Mouse (Mus musculus): ENCODE measurements around the gene Fam102a. TPM values are rescaled to one million over a fixed set of nuclear protein-coding genes. Genes with fewer than 3 reads are reported as not detected.

Fam102a gene
- polyA plus RNA-seq, 1 experiment from 2014 or later, result 16.9 TPM

DNA sequence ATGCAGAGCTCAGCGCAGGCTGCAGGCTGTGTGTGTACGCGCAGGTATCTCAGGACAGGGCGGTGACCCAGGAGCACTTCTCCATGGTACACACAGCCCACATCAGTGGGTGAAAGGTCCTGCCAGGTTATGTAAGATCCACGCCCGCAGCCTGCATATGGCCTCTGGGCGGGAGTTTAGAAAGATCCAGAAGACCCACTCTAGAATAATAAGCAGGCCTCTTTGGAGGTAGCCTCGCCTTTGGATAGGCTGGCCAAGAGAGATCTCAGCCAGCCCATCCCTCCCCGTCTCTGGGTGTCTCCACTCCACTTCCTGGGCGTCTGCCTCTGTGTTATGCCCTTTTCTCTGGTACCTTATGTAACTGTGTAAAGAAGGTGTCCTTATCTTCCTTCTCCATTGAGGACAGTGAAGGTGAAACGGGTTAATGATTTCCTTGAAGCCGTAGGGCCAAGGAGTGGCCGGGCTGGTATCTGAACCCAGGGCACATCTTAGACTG is 10.5 kb upstream of the Fam102a start:
- Histone ChIP-seq H3K4me3 (ENCODE audit: low read length) (no peak overlapping the region), H3K27ac (ENCODE audit: low read depth, low read length) (no peak overlapping the region), H3K36me3 (ENCODE audit: control insufficient read depth, insufficient read depth, low read length) (no peaks in the 10 kb centered on the region), H3K27me3 (ENCODE audit: control insufficient read depth, insufficient read depth, low read length) (no peaks in the 10 kb centered on the region), H3K4me1 (ENCODE audit: control insufficient read depth, insufficient read depth, low read length) (no peaks in the 10 kb centered on the region), H3K9me3 (ENCODE audit: control insufficient read depth, low read length) (no peaks in the 10 kb centered on the region), H3K4me2 (replicated peaks; ENCODE audit: low read depth, low read length) (no peak overlapping the region), H3K9ac (ENCODE audit: low read depth, low read length) (no peak overlapping the region)
- 85% methylated on average over 13 of the region's 13 CpGs for WGBS
- ATAC-seq (ENCODE audit: low FRiP score, low TSS enrichment), result no peak

DNA sequence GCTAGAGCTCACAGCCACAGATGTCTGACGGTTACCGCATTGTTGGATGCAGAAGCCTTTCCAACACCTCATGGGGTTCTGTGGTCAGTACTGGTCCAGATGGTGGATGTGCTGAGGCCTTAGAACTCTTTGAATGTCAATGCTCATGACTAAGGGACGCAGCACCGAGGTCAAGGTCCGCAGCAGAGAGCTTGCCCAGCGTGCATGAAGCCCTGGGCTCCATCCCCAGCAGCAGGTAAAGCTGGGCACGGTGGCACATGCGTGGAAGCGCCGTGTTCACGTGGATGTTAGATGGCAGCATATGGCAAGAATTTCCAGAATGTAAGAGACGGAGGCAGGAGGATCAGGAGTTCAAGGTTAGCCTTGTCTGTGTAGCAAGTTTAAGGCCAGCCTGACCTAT is 9.3 kb upstream of the Fam102a start:
- H3K4me1 ChIP-seq (ENCODE audit: control insufficient read depth, insufficient read depth, low read length), result no peaks in the 10 kb centered on the region
- no peaks in the 10 kb centered on the region for H3K9me3 ChIP-seq (ENCODE audit: control insufficient read depth, low read length)
- no peak for ATAC-seq (ENCODE audit: low FRiP score, low TSS enrichment)
- H3K36me3 ChIP-seq (ENCODE audit: control insufficient read depth, insufficient read depth, low read length), result no peaks in the 10 kb centered on the region
- no peak overlapping the region for H3K27ac ChIP-seq (ENCODE audit: low read depth, low read length)
- H3K9ac ChIP-seq (ENCODE audit: low read depth, low read length), result no peak overlapping the region
- no peak overlapping the region for H3K4me3 ChIP-seq (ENCODE audit: low read length)
- 91% methylated on average over 12 of the region's 12 CpGs for WGBS
- no peaks in the 10 kb centered on the region for H3K27me3 ChIP-seq (ENCODE audit: control insufficient read depth, insufficient read depth, low read length)
- no peak overlapping the region for H3K4me2 ChIP-seq (replicated peaks; ENCODE audit: low read depth, low read length)

DNA sequence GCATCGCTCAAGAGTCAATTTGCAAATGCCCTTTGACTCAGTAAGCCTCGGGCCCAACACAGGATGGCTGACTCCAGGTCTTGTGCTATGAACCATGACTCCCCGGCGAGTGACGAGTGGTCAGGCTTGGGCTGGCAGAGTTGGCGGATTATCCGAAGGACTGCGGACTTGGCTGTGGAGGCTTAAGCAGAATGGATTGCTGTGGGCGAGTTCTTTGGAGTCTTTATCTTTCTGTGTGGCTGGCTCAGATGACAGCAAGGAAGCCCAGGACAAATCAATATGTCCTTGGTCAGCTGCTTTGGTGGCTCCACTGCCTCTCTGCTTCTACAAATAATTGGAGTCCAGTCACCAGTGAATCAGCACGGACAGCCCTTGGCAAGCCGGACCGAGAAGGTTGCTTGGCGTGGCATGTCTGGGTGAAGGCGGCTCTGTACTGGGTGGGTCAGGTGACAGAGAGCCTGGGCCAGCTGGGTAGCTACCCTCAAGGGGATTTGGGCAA is 7.6 kb upstream of the Fam102a start:
- no peak for ATAC-seq (ENCODE audit: low FRiP score, low TSS enrichment)
- Histone ChIP-seq H3K9ac (ENCODE audit: low read depth, low read length) (no peak overlapping the region), H3K4me3 (ENCODE audit: low read length) (no peak overlapping the region), H3K4me2 (replicated peaks; ENCODE audit: low read depth, low read length) (no peak overlapping the region), H3K27me3 (ENCODE audit: control insufficient read depth, insufficient read depth, low read length) (no peaks in the 10 kb centered on the region), H3K9me3 (ENCODE audit: control insufficient read depth, low read length) (no peaks in the 10 kb centered on the region), H3K27ac (ENCODE audit: low read depth, low read length) (no peak overlapping the region), H3K4me1 (ENCODE audit: control insufficient read depth, insufficient read depth, low read length) (no peaks in the 10 kb centered on the region), H3K36me3 (ENCODE audit: control insufficient read depth, insufficient read depth, low read length) (no peaks in the 10 kb centered on the region)
- 53% methylated on average over 14 of the region's 14 CpGs for WGBS

DNA sequence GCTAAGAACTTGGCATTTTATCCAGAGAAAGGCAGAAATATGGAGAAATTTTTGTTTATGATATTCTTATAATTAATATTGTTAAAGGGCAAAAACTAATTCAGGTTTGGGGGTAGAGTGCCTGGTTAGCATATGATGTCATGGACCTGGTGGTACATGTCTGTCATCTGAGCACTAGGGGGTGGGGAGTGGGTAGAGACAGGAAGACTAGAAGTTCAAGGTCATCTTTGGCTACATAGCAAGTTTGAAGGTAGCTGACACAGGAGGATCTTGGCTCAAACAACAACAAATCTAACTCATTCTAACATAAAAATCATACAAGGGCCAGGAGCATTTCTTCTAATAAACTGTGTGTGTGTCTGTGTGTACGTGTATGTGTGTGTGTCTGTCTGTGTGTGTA is 6.8 kb upstream of the Fam102a start:
- no peak for ATAC-seq (ENCODE audit: low FRiP score, low TSS enrichment)
- Histone ChIP-seq H3K4me1 (ENCODE audit: control insufficient read depth, insufficient read depth, low read length) (peaks cover 2% of the 10 kb centered on the region; the same call in 1 of the 2 replicates), H3K4me3 (ENCODE audit: low read length) (no peak overlapping the region), H3K27me3 (ENCODE audit: control insufficient read depth, insufficient read depth, low read length) (no peaks in the 10 kb centered on the region), H3K9ac (ENCODE audit: low read depth, low read length) (no peak overlapping the region), H3K4me2 (replicated peaks; ENCODE audit: low read depth, low read length) (no peak overlapping the region), H3K27ac (ENCODE audit: low read depth, low read length) (no peak overlapping the region), H3K9me3 (ENCODE audit: control insufficient read depth, low read length) (no peaks in the 10 kb centered on the region), H3K36me3 (ENCODE audit: control insufficient read depth, insufficient read depth, low read length) (no peaks in the 10 kb centered on the region)
- WGBS, result 93% methylated on average over 1 of the region's 1 CpGs

DNA sequence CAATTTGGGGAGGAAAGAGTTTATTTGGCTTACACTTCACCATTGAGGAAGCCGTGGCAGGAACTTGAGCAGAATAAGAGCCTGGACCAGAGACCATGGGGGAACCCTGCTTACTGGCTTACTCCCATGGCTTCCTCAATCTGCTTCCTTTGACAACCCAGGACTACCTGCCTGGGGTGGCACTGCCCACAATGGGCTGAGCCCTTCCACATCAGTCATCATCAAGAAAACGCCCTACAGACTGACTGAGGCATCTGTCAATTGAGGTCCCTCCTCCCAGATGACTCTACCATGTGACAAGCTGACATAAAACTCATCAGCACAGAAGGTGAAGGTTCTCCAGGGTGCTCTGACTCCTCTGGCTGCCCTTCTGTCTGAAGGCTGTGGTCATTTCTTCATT is 4.7 kb upstream of the Fam102a start:
- WGBS, result 72% methylated on average over 2 of the region's 2 CpGs
- H3K4me2 ChIP-seq (replicated peaks; ENCODE audit: low read depth, low read length), result no peak overlapping the region
- no peaks in the 10 kb centered on the region for H3K36me3 ChIP-seq (ENCODE audit: control insufficient read depth, insufficient read depth, low read length)
- H3K4me1 ChIP-seq (ENCODE audit: control insufficient read depth, insufficient read depth, low read length), result peaks cover 13% of the 10 kb centered on the region
- no peak overlapping the region for H3K27ac ChIP-seq (ENCODE audit: low read depth, low read length)
- H3K9ac ChIP-seq (ENCODE audit: low read depth, low read length), result no peak overlapping the region
- H3K4me3 ChIP-seq (ENCODE audit: low read length), result no peak overlapping the region
- no peaks in the 10 kb centered on the region for H3K9me3 ChIP-seq (ENCODE audit: control insufficient read depth, low read length)
- no peaks in the 10 kb centered on the region for H3K27me3 ChIP-seq (ENCODE audit: control insufficient read depth, insufficient read depth, low read length)
- ATAC-seq (ENCODE audit: low FRiP score, low TSS enrichment), result no peak

DNA sequence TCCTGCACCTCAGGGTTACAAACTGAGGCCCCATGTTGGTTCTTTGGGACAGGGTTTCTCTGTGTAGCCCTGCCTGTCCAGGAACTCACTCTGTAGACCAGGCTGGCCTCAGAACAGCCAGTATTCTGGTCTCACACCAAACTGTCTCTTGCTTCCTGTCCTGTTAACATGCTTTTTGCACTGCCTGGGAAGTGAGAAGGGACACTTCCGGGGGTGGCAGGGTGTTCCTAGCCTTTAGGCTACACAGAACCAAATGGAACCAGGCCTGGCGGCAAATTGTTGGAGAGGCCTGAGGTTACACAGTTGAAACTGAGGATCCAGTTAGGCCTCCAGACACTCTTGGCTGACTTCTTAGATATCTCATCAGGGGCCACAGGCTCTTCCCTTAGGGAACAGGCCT is 2.0 kb upstream of the Fam102a start:
- ATAC-seq (ENCODE audit: low FRiP score, low TSS enrichment), result no peak
- 67% methylated on average over 2 of the region's 2 CpGs for WGBS

DNA sequence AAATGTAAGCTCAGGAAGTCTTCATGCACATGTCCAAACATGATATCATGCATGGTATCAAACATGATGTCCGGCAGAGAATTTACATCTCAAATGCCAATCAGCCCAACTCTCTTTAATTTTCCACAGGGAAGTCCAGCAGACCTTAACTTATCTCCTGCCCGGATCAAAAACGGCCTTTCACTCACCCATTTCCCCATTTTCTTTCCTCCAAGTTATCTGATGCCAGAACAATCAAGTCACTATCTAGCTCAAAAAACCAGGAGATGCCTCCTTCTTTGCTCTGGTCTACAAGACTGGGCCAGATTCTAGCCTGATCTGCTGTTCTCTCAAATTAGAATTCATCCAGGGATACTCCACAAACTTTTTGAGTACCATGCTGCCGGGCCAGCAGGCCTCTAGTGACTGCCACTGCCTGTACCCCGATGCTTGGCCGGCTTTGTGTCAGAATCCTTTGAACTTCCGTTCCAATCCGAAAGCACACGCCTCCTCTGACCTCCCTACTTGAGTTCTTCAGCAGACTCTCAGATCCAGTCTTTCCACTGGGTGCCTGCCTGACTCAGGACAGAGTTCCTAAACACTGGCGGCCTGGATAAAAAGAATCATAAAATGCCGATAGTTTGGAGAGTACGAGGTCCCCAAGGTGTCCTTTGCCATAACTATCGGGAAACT is 935 bp upstream of the Fam102a start:
- H3K27me3 ChIP-seq (ENCODE audit: control insufficient read depth, insufficient read depth, low read length), result no peaks in the 10 kb centered on the region
- peak overlapping the region; percentile 64 for H3K4me3 ChIP-seq (ENCODE audit: low read length)
- H3K4me1 ChIP-seq (ENCODE audit: control insufficient read depth, insufficient read depth, low read length), result peaks cover 46% of the 10 kb centered on the region
- no peaks in the 10 kb centered on the region for H3K36me3 ChIP-seq (ENCODE audit: control insufficient read depth, insufficient read depth, low read length)
- peak overlapping the region; percentile 56 for H3K9ac ChIP-seq (ENCODE audit: low read depth, low read length)
- H3K27ac ChIP-seq (ENCODE audit: low read depth, low read length), result peak overlapping the region; percentile 90
- ATAC-seq (ENCODE audit: low FRiP score, low TSS enrichment), result no peak
- H3K4me2 ChIP-seq (replicated peaks; ENCODE audit: low read depth, low read length), result peak overlapping the region; percentile 63
- WGBS, result 11% methylated on average over 13 of the region's 13 CpGs
- H3K9me3 ChIP-seq (ENCODE audit: control insufficient read depth, low read length), result no peaks in the 10 kb centered on the region

More for the DNA sequence above, 2.0 kb upstream of the Fam102a start:
- Histone ChIP-seq H3K36me3 (ENCODE audit: control insufficient read depth, insufficient read depth, low read length) (no peaks in the 10 kb centered on the region), H3K4me2 (replicated peaks; ENCODE audit: low read depth, low read length) (no peak overlapping the region), H3K4me3 (ENCODE audit: low read length) (no peak overlapping the region), H3K4me1 (ENCODE audit: control insufficient read depth, insufficient read depth, low read length) (peaks cover 35% of the 10 kb centered on the region), H3K9me3 (ENCODE audit: control insufficient read depth, low read length) (no peaks in the 10 kb centered on the region), H3K27me3 (ENCODE audit: control insufficient read depth, insufficient read depth, low read length) (no peaks in the 10 kb centered on the region), H3K27ac (ENCODE audit: low read depth, low read length) (no peak overlapping the region), H3K9ac (ENCODE audit: low read depth, low read length) (0 out of 2 replicates have a peak overlapping the region, but pooled peaks have one; percentile 25)

DNA sequence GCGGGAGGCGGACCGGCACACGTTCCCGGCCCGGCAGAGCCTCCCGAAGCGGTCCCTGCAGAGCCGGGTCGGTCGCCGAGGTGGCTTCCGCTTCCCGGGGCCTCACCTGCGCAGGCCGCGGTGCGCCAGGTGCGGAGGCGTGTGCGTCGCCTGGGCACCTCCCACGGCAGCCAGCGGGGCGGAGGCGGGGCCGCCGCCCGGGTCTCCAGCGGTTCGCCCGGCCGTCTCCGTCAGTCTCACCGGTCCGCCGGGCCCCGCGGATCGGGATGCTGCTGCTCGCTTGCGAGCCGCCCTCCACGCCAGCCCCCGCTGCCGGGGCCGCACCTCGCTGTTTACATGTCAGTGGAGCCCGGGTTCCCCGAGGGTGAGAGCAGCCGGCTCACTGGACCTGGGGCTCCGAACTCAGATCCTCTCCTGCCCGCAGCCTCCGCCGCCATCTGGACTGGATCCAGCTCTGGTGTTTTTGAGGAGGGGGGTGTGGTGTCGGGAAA is 414 bp downstream of the Fam102a start:
- Histone ChIP-seq H3K9ac (ENCODE audit: low read depth, low read length) (peak overlapping the region; percentile 71), H3K4me3 (ENCODE audit: low read length) (peak overlapping the region; percentile 64), H3K4me1 (ENCODE audit: control insufficient read depth, insufficient read depth, low read length) (peaks cover 53% of the 10 kb centered on the region), H3K27me3 (ENCODE audit: control insufficient read depth, insufficient read depth, low read length) (no peaks in the 10 kb centered on the region), H3K27ac (ENCODE audit: low read depth, low read length) (peak overlapping the region; percentile 88), H3K4me2 (replicated peaks; ENCODE audit: low read depth, low read length) (peak overlapping the region; percentile 71), H3K9me3 (ENCODE audit: control insufficient read depth, low read length) (no peaks in the 10 kb centered on the region), H3K36me3 (ENCODE audit: control insufficient read depth, insufficient read depth, low read length) (no peaks in the 10 kb centered on the region)
- ATAC-seq (ENCODE audit: low FRiP score, low TSS enrichment), result no peak; the same call in 1 of the 2 replicates
- 0% methylated on average over 34 of the region's 56 CpGs for WGBS

DNA sequence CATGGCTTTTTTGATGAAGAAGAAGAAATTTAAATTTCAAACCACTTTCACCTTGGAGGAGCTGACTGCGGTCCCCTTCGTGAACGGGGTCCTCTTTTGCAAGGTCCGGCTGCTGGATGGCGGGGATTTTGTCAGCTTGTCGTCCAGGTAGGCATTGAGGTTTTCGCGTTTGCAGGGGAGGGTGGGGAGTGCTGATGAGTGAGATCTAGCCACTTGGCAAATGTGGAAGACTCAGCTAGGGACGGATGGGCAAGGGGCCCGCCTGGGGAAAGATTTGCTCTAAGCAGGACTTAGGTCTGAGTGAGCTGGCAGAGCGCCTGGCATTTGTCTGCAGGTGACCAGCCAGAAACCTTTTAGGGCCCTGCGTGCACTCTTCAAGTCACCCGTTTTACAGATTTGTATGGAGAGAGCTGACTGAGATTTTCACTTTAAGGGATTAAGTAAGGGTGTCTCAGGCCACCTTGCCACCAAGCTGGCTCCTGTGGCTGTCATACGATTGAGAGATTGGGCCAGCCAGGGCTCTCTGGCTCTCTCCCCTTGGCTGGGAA is 1.0 kb downstream of the Fam102a start:
- Histone ChIP-seq H3K9ac (ENCODE audit: low read depth, low read length) (peak overlapping the region; percentile 71), H3K9me3 (ENCODE audit: control insufficient read depth, low read length) (no peaks in the 10 kb centered on the region), H3K27ac (ENCODE audit: low read depth, low read length) (peak overlapping the region; percentile 61), H3K4me1 (ENCODE audit: control insufficient read depth, insufficient read depth, low read length) (peaks cover 59% of the 10 kb centered on the region), H3K4me2 (replicated peaks; ENCODE audit: low read depth, low read length) (peak overlapping the region; percentile 71), H3K4me3 (ENCODE audit: low read length) (peak overlapping the region; percentile 64), H3K27me3 (ENCODE audit: control insufficient read depth, insufficient read depth, low read length) (no peaks in the 10 kb centered on the region), H3K36me3 (ENCODE audit: control insufficient read depth, insufficient read depth, low read length) (no peaks in the 10 kb centered on the region)
- under 1% methylated on average over 14 of the region's 14 CpGs for WGBS
- ATAC-seq (ENCODE audit: low FRiP score, low TSS enrichment), result no peak
